Mouse (Mus musculus) right cerebral cortex, postnatal 14 days (tissue): ENCODE results near the gene Ptbp1.
"Not testable (repeated sequence)": the region's sequence is repeated elsewhere in the genome, so short reads cannot be mapped to it uniquely, and the experiment has no call there.

Source experiments
- DNase-seq: peaks from one replicate; pipeline ENCODE4 v3.0.0; 2022

The Ptbp1 gene

GRCm38 (mm10) chr10:79884938-79885337 lies 30.7 kb downstream of the Ptbp1 start:
- DNase-seq, result not testable (repeated sequence)

GRCm38 (mm10) chr10:79886054-79886453 lies 31.8 kb downstream of the Ptbp1 start, which contains the start of gene Elane:
Elane (plus strand) TSS chr10:79886247.
- no peak for DNase-seq

GRCm38 (mm10) chr10:79886611-79887010 lies 32.4 kb downstream of the Ptbp1 start:
- DNase-seq, result no peak

- DNase-seq, result no peak
These were observed 35.2 kb downstream of the Ptbp1 start for GRCm38 (mm10) chr10:79889386-79889785.

- DNase-seq, result no peak
These were observed 36.4 kb downstream of the Ptbp1 start, which contains the start of gene Cfd for GRCm38 (mm10) chr10:79890670-79891069. Cfd (plus strand) TSS chr10:79890853.

- peak; percentile 74 for DNase-seq
These were observed 38.4 kb downstream of the Ptbp1 start for GRCm38 (mm10) chr10:79892451-79893118.

- no peak for DNase-seq
These were observed 42.1 kb downstream of the Ptbp1 start for GRCm38 (mm10) chr10:79896306-79896705.

- no peak for DNase-seq
These were observed 42.6 kb downstream of the Ptbp1 start for GRCm38 (mm10) chr10:79896814-79897213.

GRCm38 (mm10) chr10:79897316-79898245 lies 43.4 kb downstream of the Ptbp1 start:
- DNase-seq, result no peak

- peak; percentile 64 for DNase-seq
These were observed 46.8 kb downstream of the Ptbp1 start for GRCm38 (mm10) chr10:79900951-79901410.

- no peak for DNase-seq
These were observed 52.5 kb downstream of the Ptbp1 start for GRCm38 (mm10) chr10:79906712-79907111.

GRCm38 (mm10) chr10:79907415-79907814 lies 53.2 kb downstream of the Ptbp1 start:
- no peak for DNase-seq

- peak; percentile 90 for DNase-seq
These were observed 54.2 kb downstream of the Ptbp1 start, which contains the start of gene Med16 for GRCm38 (mm10) chr10:79908167-79909091. Med16 (minus strand) TSS chr10:79908923.

GRCm38 (mm10) chr10:79909092-79909922 lies 55.1 kb downstream of the Ptbp1 start:
- DNase-seq, result no peak

GRCm38 (mm10) chr10:79910556-79910955 lies 56.3 kb downstream of the Ptbp1 start, which contains the start of gene Gm26602:
Gm26602 (plus strand) TSS chr10:79910856.
- DNase-seq, result no peak

GRCm38 (mm10) chr10:79912412-79912811 lies 58.2 kb downstream of the Ptbp1 start:
- DNase-seq, result no peak
